Mouse (Mus musculus) adrenal gland, postnatal 10 days (tissue): Measurements from ENCODE around the gene Sec23b. TPM values are rescaled to one million over a fixed set of nuclear protein-coding genes. Genes with fewer than 3 reads are reported as not detected.
A peak's percentile ranks its signal among the peaks of the same experiment; 100 is the strongest.

Experiments used
- DNase-seq: peaks from one replicate; pipeline ENCODE4 v3.0.0; 2021; ENCODE audit warnings: mixed read lengths
- microRNA-seq: library from miRNA; unstranded; fragments of <30 nt; microRNA quantifications from one replicate; pipeline ENCODE4 v1.2.0, GENCODE M21; 2021
- total RNA-seq, 2 experiments: library from RNA; stranded (reverse); gene quantifications; 2 replicates each; pipeline ENCODE4 v1.2.3; 2021

Sec23b gene
- total RNA-seq, 2 experiments from 2014 or later = 55.0 to 66.7 TPM

DNA sequence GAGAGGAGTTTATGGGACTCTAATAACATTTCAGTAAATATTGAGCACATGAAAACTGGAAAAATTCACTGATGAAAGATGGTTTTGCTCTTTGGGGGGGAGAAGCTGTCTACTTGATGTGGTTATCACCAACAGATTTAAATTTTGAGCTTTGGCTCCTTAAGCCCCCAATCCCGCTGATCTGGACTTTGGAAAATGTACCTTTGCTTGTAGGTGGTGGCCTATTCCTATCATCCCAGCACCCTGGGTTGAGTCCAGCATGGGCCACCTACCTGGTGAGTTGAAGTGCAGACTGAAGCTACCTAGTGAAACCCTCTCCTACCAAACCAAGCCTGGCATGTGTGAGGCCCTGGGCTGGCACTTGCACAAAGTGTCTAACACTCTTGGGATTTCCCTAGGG is 45.5 kb downstream of the Sec23b start:
- no peak for DNase-seq

DNA sequence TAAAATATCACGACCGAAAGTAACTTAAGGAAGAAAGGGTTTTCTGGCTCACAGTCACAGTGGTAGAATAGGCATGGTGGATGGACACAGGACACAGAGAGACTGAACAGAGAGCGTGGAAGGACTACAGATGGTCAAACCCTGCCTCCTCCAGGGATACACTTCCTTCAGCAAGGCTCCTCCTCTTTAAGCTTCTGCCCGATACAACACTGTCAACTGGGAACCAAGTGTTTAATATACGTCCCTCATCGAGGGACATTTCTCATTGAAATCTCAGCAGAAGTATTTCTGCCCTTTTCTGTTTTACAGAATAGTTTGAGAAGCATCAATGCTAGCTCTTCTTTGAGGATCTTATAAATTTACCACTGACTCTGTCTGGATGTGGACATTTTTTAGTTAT is 57.9 kb downstream of the Sec23b start:
- DNase-seq = no peak

DNA sequence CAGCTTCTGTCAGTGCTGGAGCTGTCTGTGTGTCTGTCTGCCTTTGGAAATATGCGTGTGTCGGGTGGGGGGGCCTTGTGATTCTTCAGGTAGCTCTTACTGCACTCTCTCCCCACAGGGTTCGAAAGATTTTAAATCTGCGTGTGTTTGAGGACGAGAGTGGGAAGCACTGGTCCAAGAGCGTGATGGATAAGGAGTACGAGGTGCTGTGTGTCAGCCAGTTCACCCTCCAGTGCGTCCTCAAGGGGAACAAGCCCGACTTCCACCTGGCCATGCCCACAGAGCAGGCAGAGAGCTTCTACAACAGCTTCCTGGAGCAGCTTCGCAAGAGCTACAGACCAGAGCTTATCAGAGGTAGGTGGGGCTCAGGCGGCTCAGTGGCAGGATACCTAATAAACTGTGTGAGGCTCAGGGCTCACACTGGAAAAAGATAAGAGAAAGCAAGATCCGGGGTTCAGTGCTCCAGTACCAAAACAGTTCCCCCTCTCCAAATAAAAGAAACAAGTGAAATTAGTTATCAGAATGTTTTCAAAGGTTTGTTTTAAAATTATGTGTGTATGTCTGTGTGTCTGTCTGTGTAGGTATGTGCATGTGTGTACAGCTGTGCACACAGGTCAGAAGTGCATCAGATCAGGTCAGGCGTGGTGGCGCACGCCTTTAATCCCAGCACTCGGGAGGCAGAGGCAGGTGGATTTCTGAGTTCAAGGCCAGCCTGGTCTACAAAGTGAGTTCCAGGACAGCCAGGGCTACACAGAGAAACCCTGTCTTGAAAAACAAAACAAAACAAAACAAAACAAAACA is 61.2 kb downstream of the Sec23b start:
- DNase-seq = no peak

DNA sequence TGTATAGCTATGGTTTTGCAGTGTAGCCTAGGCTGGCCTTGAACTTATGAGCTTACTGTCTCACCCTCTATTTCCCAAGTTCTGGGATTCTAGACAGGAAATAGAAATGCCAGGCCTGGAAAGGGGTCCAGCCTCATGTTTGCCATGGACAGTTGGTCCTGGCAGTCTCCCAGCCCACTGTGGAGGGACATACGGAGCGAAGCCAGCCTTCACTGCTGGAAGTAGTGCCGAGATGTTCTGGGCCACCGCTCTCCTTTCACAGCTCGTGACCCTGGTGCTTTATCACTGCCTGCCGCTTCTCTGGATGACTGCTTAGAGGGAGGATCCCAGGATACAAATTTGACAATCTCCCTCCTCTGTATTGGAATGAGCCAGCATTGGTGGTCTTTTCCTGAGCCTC is 65.5 kb downstream of the Sec23b start:
- no peak for DNase-seq

DNA sequence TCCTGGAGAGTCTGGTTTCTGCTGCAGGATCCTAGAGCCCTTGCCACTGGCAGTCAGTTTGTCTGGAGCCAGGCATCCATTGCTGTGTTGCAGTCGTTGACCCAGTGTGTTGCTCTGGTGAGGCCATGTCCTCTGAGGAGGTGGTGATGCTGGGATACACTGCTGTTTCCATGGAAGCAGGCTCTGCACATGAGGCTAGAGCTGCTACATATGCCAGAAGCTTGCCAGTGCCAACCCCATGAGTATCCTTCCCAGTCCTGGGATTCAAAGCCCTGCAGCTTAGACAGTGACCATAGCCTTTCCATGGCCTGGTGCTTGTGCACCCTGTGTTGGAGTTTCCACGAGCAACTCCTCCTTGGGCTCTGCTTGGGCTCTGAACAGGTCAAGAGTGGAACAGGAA is 77.5 kb downstream of the Sec23b start:
- no peak for DNase-seq

DNA sequence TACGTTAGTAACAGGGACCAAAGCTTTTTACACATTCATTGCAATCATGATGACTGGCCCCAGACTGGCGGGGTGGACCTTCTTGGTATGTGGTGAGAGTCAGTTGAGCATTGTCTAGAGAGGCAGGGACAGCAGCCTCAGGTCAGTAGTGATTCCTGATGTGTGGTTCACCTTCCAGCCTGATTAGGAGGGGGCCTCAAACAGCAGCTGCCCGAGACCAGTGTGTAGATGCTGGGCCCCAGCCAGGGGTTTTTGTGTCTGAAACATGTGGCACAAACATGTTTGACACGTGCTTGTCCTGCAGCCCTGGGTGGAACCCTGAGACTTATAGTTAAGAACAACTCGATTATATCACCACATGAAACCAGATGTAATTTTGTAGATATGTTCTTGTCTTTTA is 78.2 kb downstream of the Sec23b start:
- no peak for DNase-seq

DNA sequence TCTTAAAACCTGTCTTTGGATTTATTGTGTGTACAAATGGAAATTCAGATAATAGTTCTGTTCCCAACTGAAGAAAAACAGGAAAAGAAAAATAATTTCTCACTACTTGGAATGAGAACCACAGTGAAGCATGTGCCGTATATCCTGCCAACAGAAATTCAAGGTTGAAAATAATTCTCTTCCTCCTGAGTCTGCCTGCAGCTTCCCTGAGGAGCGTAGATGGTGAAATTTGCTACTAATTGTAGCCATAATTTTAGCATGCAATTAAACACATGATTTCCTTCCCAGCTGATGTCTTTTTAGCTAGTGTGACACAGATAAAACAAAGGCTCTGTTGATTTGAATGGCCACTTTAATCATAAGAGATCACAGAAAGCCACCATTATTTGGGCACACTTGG is 78.7 kb downstream of the Sec23b start:
- no peak for DNase-seq

DNA sequence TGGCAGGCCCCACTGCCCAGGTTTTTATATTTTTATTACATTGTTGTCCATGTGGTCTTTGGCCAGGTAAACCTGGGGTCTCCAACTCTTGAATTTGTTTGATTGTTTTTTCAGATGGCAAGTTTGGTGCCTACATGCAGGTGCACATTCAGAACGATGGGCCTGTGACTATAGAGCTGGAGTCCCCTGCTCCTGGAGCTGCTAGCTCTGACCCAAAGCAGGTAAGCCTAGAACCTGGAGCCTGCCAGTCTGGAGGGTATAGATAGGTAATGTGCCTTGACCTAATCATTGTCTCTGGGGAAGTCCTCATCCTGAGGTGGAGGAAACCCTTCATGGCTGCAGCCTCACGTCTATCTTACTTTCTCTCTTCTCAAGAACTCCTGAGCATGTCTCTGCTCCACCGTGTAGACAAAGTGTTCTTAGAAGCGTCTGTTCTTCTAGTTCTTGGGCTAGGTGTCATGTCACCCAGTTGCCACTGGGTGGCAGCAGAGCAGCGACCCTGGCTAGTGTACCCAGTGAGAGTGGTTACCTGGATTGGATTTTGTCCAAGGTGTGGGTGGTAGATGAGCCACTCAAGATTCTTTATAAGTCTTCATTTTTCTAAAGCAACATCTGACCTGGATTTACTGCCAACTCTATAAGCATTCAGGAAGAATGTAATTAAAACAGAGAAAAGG is 79.8 kb downstream of the Sec23b start:
- DNase-seq = peak; percentile 78

DNA sequence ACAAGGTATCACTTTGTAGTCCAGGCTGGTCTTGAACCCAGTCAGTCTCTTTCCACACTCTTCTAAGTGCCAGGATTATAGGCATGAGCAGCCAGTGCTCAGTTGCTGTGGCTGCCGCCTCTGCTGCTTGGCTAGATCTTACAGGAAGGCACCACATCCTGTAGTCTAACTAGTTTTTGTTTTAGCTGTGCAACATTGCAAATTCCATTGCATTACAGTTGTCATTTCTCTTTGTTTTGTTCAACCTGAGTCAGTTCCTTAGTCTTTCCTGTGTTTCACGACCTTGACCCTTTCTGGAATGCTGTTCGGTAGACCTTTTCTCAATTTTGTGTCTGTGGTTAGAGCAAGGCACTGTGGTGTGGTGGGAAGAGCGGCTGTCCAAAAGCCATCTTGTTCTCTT is 81.2 kb downstream of the Sec23b start:
- no peak for DNase-seq

DNA sequence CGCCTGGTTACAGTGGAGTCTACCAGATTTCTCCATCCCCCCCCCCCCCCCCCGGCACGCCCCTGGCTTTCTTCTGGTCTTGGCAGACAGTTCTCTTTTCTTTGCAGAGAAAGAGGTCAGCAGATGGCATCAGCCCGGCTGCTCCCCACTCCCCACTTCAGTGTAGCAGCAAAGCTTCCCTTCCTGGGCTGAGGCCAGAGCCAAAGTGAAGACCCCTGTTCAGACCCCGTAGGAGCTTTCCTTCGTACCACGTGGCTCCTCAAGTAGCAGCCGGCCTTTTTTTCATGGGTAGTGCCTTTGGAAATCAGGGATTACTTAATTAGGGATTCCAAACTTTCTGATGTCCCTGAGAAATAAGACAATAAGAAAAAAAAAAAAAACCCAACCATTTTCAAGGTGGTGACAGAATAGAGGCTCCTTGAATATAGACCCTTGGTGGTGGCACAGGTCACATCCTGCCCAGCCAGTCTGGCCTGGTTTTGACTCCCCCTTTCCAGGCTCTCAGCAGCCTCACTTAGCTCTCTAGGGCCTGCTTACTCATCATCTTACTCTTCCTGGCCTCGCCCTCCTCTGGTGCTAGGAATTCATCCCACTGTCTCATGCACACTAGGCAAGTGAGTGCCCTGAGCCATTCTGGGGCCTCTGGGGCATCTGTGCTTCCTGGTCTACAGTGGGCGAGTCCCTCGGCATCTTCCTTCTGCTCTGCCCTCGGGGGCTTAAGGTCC is 81.8 kb downstream of the Sec23b start:
- DNase-seq = no peak

DNA sequence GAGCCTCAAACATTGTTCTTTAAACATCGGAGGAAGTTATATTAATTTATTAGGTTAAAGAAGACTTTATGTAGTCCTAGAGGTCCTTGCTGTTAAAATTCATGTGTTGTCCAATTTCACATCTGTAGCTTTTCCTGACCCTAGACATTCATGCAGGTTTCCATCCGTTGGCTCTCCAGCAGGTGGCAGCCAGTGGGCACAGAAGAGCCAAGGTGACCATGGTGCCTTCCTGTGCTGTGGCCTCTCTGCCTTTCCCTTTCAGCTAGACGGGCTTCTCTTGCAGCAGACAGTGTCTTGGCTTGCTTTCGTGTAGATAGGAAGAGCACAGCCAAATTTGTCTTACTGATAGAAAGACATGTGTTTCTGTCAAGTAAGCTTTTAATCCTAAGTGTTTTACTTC is 82.7 kb downstream of the Sec23b start:
- peak; percentile 68 for DNase-seq

DNA sequence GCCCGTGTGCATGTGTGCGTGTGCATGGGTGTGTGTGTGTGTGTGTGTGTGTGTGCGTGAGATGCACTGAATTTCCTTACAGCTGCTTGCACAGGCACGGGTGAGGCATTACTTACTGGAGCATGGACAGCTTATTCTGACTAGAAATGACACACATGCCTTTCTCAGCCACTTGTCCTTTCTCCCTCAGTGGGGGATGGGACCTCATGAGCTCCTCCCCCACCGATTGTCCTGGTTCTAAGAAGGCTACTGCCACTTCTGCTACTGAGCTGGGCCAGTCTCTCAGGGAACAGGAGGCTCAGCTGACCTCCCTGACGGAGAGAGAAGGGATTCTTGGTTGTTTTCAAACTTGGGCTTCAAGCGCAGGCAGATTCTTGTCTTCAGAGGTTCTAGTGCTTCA is 84.1 kb downstream of the Sec23b start:
- no peak for DNase-seq

Small RNAs within 50 kb of the gene (microRNA-seq; reads per million reads assigned to microRNA genes)
- not detected for gene Gm24823

Other genes with a start within 250 kb of the Sec23b start
- not detected for gene Ovol2, start 224.1 kb upstream of the Sec23b start, total RNA-seq
- 10 to 100 TPM; 23.8 to 28.8 TPM for gene Kat14, start 187.2 kb upstream of the Sec23b start, total RNA-seq
- gene Pet117, start 187.2 kb upstream of the Sec23b start, total RNA-seq = 1 to 10 TPM; 5.9 to 8.6 TPM
- gene Dzank1, start 28.8 kb upstream of the Sec23b start, total RNA-seq = 1 to 10 TPM in 1 of 2 experiments, under 1 TPM in 1; 0.99 to 3.5 TPM
- gene Polr3f, start 28.5 kb upstream of the Sec23b start, total RNA-seq = 10 to 100 TPM; 17.0 to 20.7 TPM
- gene Rbbp9, start 5.4 kb upstream of the Sec23b start, total RNA-seq = 10 to 100 TPM; 26.0 to 27.3 TPM
- 10 to 100 TPM; 56.0 to 56.6 TPM for gene Smim26, start 37.8 kb downstream of the Sec23b start, total RNA-seq
- gene Dtd1, start 43.7 kb downstream of the Sec23b start, total RNA-seq = 10 to 100 TPM; 17.9 to 22.6 TPM